In the genomic region with DNA sequence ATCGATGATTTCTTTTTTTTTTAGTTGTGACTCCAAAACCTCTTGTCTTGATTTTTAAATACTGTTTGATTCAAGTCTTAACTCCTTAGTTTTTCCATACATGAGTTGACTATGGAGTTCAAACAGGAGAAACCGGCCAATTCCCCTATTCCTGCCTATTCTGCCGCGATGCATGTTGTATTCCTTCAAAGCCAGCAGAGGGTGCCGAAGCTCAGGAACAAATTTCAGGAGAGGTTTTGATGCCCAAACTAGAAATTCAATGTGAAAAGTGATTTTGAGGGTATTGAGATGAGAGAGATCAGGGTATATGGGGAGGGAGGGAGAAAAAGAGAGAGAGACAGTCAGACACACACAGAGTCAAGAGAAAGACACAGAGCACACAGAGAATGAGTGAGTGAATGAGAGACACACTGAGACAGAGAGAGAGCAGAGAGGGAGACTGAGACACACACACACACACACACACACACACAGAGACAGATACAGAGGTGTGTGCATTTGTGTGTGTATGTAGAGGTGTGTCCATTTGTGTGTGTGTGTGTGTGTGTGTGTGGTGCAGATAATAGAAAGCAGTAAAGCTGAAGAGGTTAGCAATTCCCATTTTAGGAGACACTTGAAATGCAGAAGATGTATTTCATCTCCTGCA, we compare ENCODE assay signal across 9 mouse cellular contexts.
DNase-seq lines count a peak whose midpoint lies in the region; ATAC-seq lines count a peak whose summit lies in the region.
"Had no signal": no experiment of that assay in that cellular context is flagged by ENCODE, and none has a peak within 500 bp of the region (broad histone marks: within the 10 kb centered on the region; RNA-seq: fewer than 3 reads in every experiment).

No protein-coding gene starts in this region.

- no peaks in the 10 kb centered on the region for H3K9me3 ChIP-seq in liver, embryonic 12.5 days (replicated peaks)
- no peaks in the 10 kb centered on the region for H3K9me3 ChIP-seq in forebrain, embryonic 12.5 days
- H3K9me3 ChIP-seq: liver, embryonic 15.5 days had no signal

- WGBS in liver, embryonic 12.5 days (ENCODE audit: insufficient replicate concordance): 27% methylated on average over 5 of the region's 5 CpGs
- 30% methylated on average over 5 of the region's 5 CpGs for WGBS in forebrain, embryonic 12.5 days

- no peaks in the 10 kb centered on the region for H3K36me3 ChIP-seq in liver, embryonic 12.5 days
- H3K36me3 ChIP-seq in forebrain, embryonic 12.5 days (replicated peaks): no peaks in the 10 kb centered on the region
- H3K36me3 ChIP-seq: liver, embryonic 15.5 days had no signal

- H3K4me1 ChIP-seq in liver, embryonic 12.5 days: no peaks in the 10 kb centered on the region
- H3K4me1 ChIP-seq in forebrain, embryonic 12.5 days: no peaks in the 10 kb centered on the region
- H3K4me1 ChIP-seq: liver, embryonic 15.5 days had no signal

- no peak overlapping the region for H3K4me3 ChIP-seq in liver, embryonic 12.5 days
- H3K4me3 ChIP-seq in forebrain, embryonic 12.5 days (replicated peaks): no peak overlapping the region
- H3K4me3 ChIP-seq: liver, embryonic 15.5 days had no signal

- H3K27ac ChIP-seq in liver, embryonic 12.5 days: no peak overlapping the region
- no peak overlapping the region for H3K27ac ChIP-seq in forebrain, embryonic 12.5 days
- H3K27ac ChIP-seq: liver, embryonic 15.5 days had no signal

- H3K27me3 ChIP-seq in liver, embryonic 12.5 days (replicated peaks): no peaks in the 10 kb centered on the region
- H3K27me3 ChIP-seq in forebrain, embryonic 12.5 days: no peaks in the 10 kb centered on the region
- H3K27me3 ChIP-seq: liver, embryonic 15.5 days had no signal

- peak; percentile 8 for DNase-seq in liver
- DNase-seq in brain, embryonic 18.5 days (ENCODE audit: low read depth, low spot score): peak; percentile 30
- DNase-seq in layer of hippocampus, adult 9-11 months: peak; percentile 26
- peak; percentile 13 for DNase-seq in retina, adult 2 months (ENCODE audit: low read depth, low spot score)
- no peak for DNase-seq in gastrocnemius, postnatal 25 days
- DNase-seq in gastrocnemius, adult 18-20 months (ENCODE audit: low spot score): no peak

- no peak overlapping the region for H3K9ac ChIP-seq in liver, embryonic 12.5 days
- no peak overlapping the region for H3K9ac ChIP-seq in forebrain, embryonic 12.5 days
- H3K9ac ChIP-seq: liver, embryonic 15.5 days had no signal

- no peak for ATAC-seq in liver, embryonic 12.5 days
- peak; percentile 27; the same call in 1 of the 2 replicates for ATAC-seq in forebrain, embryonic 12.5 days (ENCODE audit: low FRiP score)

- no peak overlapping the region for H3K4me2 ChIP-seq in liver, embryonic 12.5 days
- no peak overlapping the region for H3K4me2 ChIP-seq in forebrain, embryonic 12.5 days
- H3K4me2 ChIP-seq: liver, embryonic 15.5 days had no signal

Comparison
In these comparisons a context has a peak if more than half of its experiments do, and no peak if none do; other contexts are left out.
1. DNase-seq: peak in liver (single experiment), brain, embryonic 18.5 days (single experiment), layer of hippocampus, adult 9-11 months (single experiment) and retina, adult 2 months (single experiment); none in gastrocnemius, postnatal 25 days (single experiment) and gastrocnemius, adult 18-20 months (single experiment).